Mouse (Mus musculus) hindlimb bud, embryonic 11.5 days (tissue): ENCODE data around the gene Ubxn7.
"Not testable (repeated sequence)": the region's sequence is repeated elsewhere in the genome, so short reads cannot be mapped to it uniquely, and the experiment has no call there.

Source experiments
- DNase-seq: peaks from one replicate; pipeline ENCODE4 v3.0.0-alpha.2; 2012; ENCODE audit warnings: low read depth, low spot score; ENCODE audit errors: extremely low spot score

Gene Ubxn7

GRCm38 (mm10) chr16:32332040-32332555 is at the start of gene Ubxn7:
Gene Ubxn7, plus strand, starts transcription at chr16:32332257.
- peak; percentile 88 for DNase-seq

DNA sequence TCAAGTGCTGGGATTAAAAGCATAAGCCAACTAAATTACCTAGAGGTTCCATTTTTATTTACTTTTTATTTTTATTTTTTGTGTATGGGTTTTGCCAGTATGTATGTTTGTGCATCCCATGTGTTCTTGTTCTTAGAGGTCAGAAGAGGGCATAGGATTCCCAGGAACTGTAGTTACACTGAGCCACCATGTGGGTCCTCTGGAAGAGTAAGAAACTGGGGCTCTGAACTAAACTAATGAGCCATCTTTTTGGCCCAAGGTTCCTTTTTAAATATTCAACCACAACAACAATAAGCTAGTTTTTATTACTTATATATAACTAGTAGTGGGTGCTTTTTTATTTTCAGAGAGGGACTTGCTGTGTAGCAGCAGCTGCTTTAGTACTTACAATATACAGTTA is 49.4 kb upstream of the Ubxn7 start:
- DNase-seq, result no peak

- DNase-seq, result no peak
Measured at GRCm38 (mm10) chr16:32291821-32292220, 40.2 kb upstream of the Ubxn7 start.

DNA sequence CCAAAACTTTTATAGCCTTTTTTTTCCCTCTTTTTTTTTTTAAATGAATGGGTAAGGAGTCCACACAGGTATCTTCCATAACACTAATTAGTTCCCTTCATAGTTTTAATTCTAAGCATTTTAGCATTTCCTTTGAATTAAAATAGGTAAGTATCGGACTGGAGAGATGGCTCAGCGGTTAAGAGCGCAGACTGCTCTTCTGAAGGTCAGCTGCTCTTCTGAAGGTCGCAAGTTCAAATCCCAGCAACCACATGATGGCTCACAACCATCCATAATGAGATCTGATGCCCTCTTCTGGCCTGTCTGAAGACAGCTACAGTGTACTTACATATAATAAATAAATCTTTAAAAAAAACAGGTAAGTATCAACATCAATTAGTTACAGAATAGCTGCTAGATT is 32.4 kb upstream of the Ubxn7 start:
- not testable (repeated sequence) for DNase-seq

- no peak for DNase-seq
Measured at GRCm38 (mm10) chr16:32303046-32303445, 29.0 kb upstream of the Ubxn7 start.

GRCm38 (mm10) chr16:32303886-32304285 is 28.2 kb upstream of the Ubxn7 start:
- no peak for DNase-seq

GRCm38 (mm10) chr16:32311970-32312369 is 20.1 kb upstream of the Ubxn7 start:
- DNase-seq, result no peak

- no peak for DNase-seq
Measured at GRCm38 (mm10) chr16:32312386-32312785, 19.7 kb upstream of the Ubxn7 start.

GRCm38 (mm10) chr16:32312859-32313258 is 19.2 kb upstream of the Ubxn7 start:
- DNase-seq, result no peak

- DNase-seq, result peak; percentile 64
Measured at GRCm38 (mm10) chr16:32316601-32317000, 15.5 kb upstream of the Ubxn7 start.

- DNase-seq, result no peak
Measured at GRCm38 (mm10) chr16:32323953-32324352, 8.1 kb upstream of the Ubxn7 start.

- no peak for DNase-seq
Measured at GRCm38 (mm10) chr16:32330876-32331670, 984 bp upstream of the Ubxn7 start.

- no peak for DNase-seq
Measured at GRCm38 (mm10) chr16:32332556-32333511, 777 bp downstream of the Ubxn7 start.

GRCm38 (mm10) chr16:32335146-32335545 is 3.1 kb downstream of the Ubxn7 start:
- DNase-seq, result no peak

GRCm38 (mm10) chr16:32336026-32336780 is 4.1 kb downstream of the Ubxn7 start:
- no peak for DNase-seq

DNA sequence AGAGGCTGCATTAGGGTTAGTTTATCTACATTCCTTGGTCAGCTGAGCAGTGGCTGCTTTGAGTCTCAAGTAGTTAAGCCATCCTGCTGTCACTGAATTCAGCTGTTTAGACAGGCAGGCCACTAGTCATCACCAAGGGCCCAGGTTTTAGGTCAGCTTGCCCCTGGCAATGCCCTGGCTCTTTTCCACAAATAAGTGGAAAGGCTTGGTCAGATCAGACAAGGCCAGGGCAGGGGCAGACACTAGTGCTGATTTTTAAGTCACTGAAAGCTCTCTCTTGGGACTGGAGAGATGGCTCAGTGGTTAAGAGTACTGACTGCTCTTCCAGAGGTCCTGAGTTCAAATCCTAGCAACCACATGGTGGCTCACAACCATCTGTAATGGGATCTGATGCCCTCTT is 4.9 kb downstream of the Ubxn7 start:
- DNase-seq, result no peak

GRCm38 (mm10) chr16:32340451-32340850 is 8.4 kb downstream of the Ubxn7 start:
- no peak for DNase-seq

DNA sequence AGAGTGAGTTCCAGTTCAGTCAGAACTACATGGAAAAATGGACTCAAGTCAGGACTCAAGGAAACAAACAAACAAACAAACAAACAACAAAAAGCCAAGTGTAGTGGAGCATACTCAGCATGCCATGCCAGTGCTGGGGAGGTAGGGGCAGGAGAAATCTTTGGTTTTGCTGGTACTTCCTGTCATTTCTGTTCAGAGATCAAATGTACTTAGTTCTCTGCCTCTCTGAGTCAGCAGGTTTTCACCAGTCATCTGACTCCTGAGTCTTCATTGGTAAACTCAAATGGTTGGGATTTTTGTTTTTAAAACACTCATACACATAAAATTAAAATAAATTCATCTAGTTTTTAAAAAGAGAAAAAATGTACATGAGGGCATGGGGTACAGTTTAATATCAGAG is 13.5 kb downstream of the Ubxn7 start:
- DNase-seq, result no peak

DNA sequence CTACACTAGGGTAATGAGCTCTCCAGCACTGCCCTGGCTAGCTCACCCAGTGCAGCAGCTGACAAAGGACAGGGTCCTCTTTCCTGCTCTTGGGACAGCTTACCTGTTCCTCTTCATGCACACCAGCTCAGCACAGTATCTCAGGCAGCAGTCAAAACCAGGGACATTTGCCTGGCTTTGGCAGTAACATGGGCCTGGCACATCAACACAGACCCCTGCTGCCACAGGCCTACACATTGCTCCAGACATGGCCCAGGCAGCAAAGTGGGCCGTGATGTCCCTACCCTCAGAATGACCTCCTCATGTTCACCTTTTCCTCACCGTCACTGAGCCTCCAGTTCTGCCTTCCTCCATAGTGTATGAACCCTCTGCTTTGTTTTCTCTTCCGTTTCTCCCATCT is 18.7 kb downstream of the Ubxn7 start:
- DNase-seq, result no peak

GRCm38 (mm10) chr16:32363530-32363929 is 31.5 kb downstream of the Ubxn7 start:
- no peak for DNase-seq

GRCm38 (mm10) chr16:32371351-32371750 is 39.3 kb downstream of the Ubxn7 start:
- no peak for DNase-seq
